Mouse (Mus musculus) testis, adult 2 months (tissue): Measurements from ENCODE around the gene Nms.

Experiments used
- CTCF ChIP-seq: fragments of 200-500 bp; IDR thresholded peaks from 2 replicates; pipeline ENCODE4 v1.5.1; 2012; ENCODE audit warnings: low read depth, mild to moderate bottlenecking, inconsistent platforms, low read length, moderate library complexity; ENCODE audit not compliant: control insufficient read depth, insufficient read depth, insufficient replicate concordance
- POLR2A ChIP-seq: fragments of 200-500 bp; IDR thresholded peaks from 2 replicates; pipeline ENCODE4 v1.6.1; 2012; ENCODE audit warnings: low read depth, mild to moderate bottlenecking, inconsistent platforms, low read length, moderate library complexity; ENCODE audit not compliant: control insufficient read depth

GRCm38 (mm10) chr1:38934668-38935067 is 4.3 kb upstream of the Nms start:
- TF ChIP-seq CTCF (peak; percentile 54; the same call in 1 of the 2 replicates), POLR2A (no peak)
